8 mouse cellular contexts compared by ENCODE assay signal in genomic region chr17:83353011-83353410, GRCm38 (mm10). TPM values are rescaled to one million over a fixed set of nuclear protein-coding genes. Genes with fewer than 3 reads are reported as not detected.
DNase-seq lines count a peak whose midpoint lies in the region; ATAC-seq and TF ChIP-seq lines count a peak whose summit lies in the region.

No protein-coding gene starts in this region.

- peak overlapping the region; percentile 77 for H3K4me3 ChIP-seq in kidney, embryonic 14.5 days (ENCODE audit: low read length)
- H3K4me3 ChIP-seq in hindbrain, postnatal 0 days (ENCODE audit: low read length), result no peak overlapping the region
- no peak overlapping the region for H3K4me3 ChIP-seq in midbrain, embryonic 16.5 days (ENCODE audit: low read depth, low read length)

- peaks cover 22% of the 10 kb centered on the region for H3K4me1 ChIP-seq in kidney, embryonic 14.5 days (ENCODE audit: control insufficient read depth, insufficient read depth, low read length)
- H3K4me1 ChIP-seq in hindbrain, postnatal 0 days (ENCODE audit: insufficient read depth, low read length), result peaks cover 8% of the 10 kb centered on the region; the same call in 1 of the 2 replicates
- H3K4me1 ChIP-seq in midbrain, embryonic 16.5 days (ENCODE audit: control insufficient read depth, insufficient read depth, low read length), result peaks cover 21% of the 10 kb centered on the region

- no peak overlapping the region for H3K9ac ChIP-seq in kidney, embryonic 14.5 days (ENCODE audit: low read depth, low read length)
- H3K9ac ChIP-seq in hindbrain, postnatal 0 days (replicated peaks; ENCODE audit: low read length), result no peak overlapping the region
- no peak overlapping the region for H3K9ac ChIP-seq in midbrain, embryonic 16.5 days (ENCODE audit: low read depth, low read length)

- ATAC-seq in kidney, embryonic 14.5 days (ENCODE audit: low FRiP score, low TSS enrichment), result no peak
- ATAC-seq in hindbrain, postnatal 0 days, result no peak
- no peak for ATAC-seq in midbrain, embryonic 16.5 days

- H3K4me2 ChIP-seq in kidney, embryonic 14.5 days (replicated peaks; ENCODE audit: low read depth, low read length), result peak overlapping the region; percentile 50
- H3K4me2 ChIP-seq in hindbrain, postnatal 0 days (ENCODE audit: low read depth, low read length), result peak overlapping the region; percentile 83
- H3K4me2 ChIP-seq in midbrain, embryonic 16.5 days (ENCODE audit: low read length), result peak overlapping the region; percentile 82

- DNase-seq in kidney, postnatal 25 days, result no peak
- peak; percentile 53 for DNase-seq in embryo, embryonic 11 days
- DNase-seq in hindbrain, postnatal 0 days (ENCODE audit: low spot score), result no peak
- DNase-seq in thymus, postnatal 36 days, result no peak
- no peak for DNase-seq in layer of hippocampus, adult 11-12 months (ENCODE audit: low spot score)
- DNase-seq in kidney, postnatal 36 days, result no peak

- no peaks in the 10 kb centered on the region for H3K9me3 ChIP-seq in kidney, embryonic 14.5 days (ENCODE audit: control insufficient read depth, low read length)
- no peaks in the 10 kb centered on the region for H3K9me3 ChIP-seq in hindbrain, postnatal 0 days (ENCODE audit: low read length)
- H3K9me3 ChIP-seq in midbrain, embryonic 16.5 days (replicated peaks; ENCODE audit: control insufficient read depth, low read length, poor library complexity, severe bottlenecking), result no peaks in the 10 kb centered on the region

- TF ChIP-seq CTCF in hindbrain, postnatal 0 days (IDR thresholded peaks at IDR 0.05; ENCODE audit: low read depth), result no peak

- WGBS in kidney, embryonic 14.5 days, result 25% methylated on average over 5 of the region's 5 CpGs
- WGBS in hindbrain, postnatal 0 days, result 24% methylated on average over 5 of the region's 5 CpGs
- 16% methylated on average over 5 of the region's 5 CpGs for WGBS in midbrain, embryonic 16.5 days

- no peaks in the 10 kb centered on the region for H3K27me3 ChIP-seq in kidney, embryonic 14.5 days (ENCODE audit: control insufficient read depth, insufficient read depth, low read length)
- H3K27me3 ChIP-seq in hindbrain, postnatal 0 days (ENCODE audit: insufficient read depth, low read length), result no peaks in the 10 kb centered on the region
- H3K27me3 ChIP-seq in midbrain, embryonic 16.5 days (ENCODE audit: control insufficient read depth, insufficient read depth, low read depth, low read length), result no peaks in the 10 kb centered on the region

- H3K36me3 ChIP-seq in kidney, embryonic 14.5 days (ENCODE audit: control insufficient read depth, insufficient read depth, low read length), result no peaks in the 10 kb centered on the region
- H3K36me3 ChIP-seq in hindbrain, postnatal 0 days (ENCODE audit: insufficient read depth, low read length), result no peaks in the 10 kb centered on the region
- H3K36me3 ChIP-seq in midbrain, embryonic 16.5 days (ENCODE audit: control insufficient read depth, insufficient read depth, low read length), result no peaks in the 10 kb centered on the region

- H3K27ac ChIP-seq in kidney, embryonic 14.5 days (ENCODE audit: low read depth, low read length), result no peak overlapping the region
- H3K27ac ChIP-seq in hindbrain, postnatal 0 days, result no peak overlapping the region
- H3K27ac ChIP-seq in midbrain, embryonic 16.5 days (ENCODE audit: low read length), result no peak overlapping the region

RNA-seq across cellular contexts. Expression of gene Eml4, which starts 2.3 kb away (rescaled TPM):
- 28.0 and 54.7 TPM in 2 replicates for polyA plus RNA-seq in kidney, embryonic 14.5 days (2014; fragmentation: Nextera tagmentation; extraction: Ambion mirVana)
- total RNA-seq in hindbrain, postnatal 0 days (2014; rRNA removed), result 42.9 and 47.8 TPM in 2 replicates
- polyA plus RNA-seq in hindbrain, postnatal 0 days (2015; fragmentation: Nextera tagmentation; extraction: Ambion mirVana), result 18.7 and 20.2 TPM in 2 replicates
- polyA plus RNA-seq in midbrain, embryonic 16.5 days (2015; fragmentation: Nextera tagmentation; extraction: Ambion mirVana), result 27.5 and 29.0 TPM in 2 replicates
